Mouse (Mus musculus) bone marrow, adult 2 months (tissue): Measurements from ENCODE around the gene Slc25a10. TPM values are rescaled to one million over a fixed set of nuclear protein-coding genes. Genes with fewer than 3 reads are reported as not detected.

Source experiments
- H3K27ac ChIP-seq: fragments of 200-500 bp; 2 replicates; pipeline ENCODE4 v1.5.1; 2012; ENCODE audit warnings: low read depth, mild to moderate bottlenecking, control low read depth, inconsistent platforms, low read length; ENCODE audit not compliant: control insufficient read depth, poor library complexity, insufficient read depth
- H3K4me1 ChIP-seq: fragments of 200-500 bp; 2 replicates; pipeline ENCODE4 v1.6.1; 2011; ENCODE audit warnings: low read length; ENCODE audit not compliant: control insufficient read depth, insufficient read depth
- H3K4me3 ChIP-seq: fragments of 200-500 bp; replicated peaks from 2 replicates; pipeline ENCODE3; 2011; ENCODE audit warnings: mild to moderate bottlenecking, low read depth, low read length, control low read depth; ENCODE audit not compliant: control insufficient read depth
- CTCF ChIP-seq: fragments of 200-500 bp; IDR thresholded peaks from 2 replicates; pipeline ENCODE4 v1.5.1; 2011; ENCODE audit warnings: low read length, control low read depth; ENCODE audit not compliant: control insufficient read depth, insufficient read depth
- POLR2A ChIP-seq: fragments of 200-500 bp; IDR thresholded peaks from 2 replicates; pipeline ENCODE4 v1.6.1; 2011; ENCODE audit warnings: low read depth, mild to moderate bottlenecking, control low read depth, low read length, borderline replicate concordance; ENCODE audit not compliant: control insufficient read depth
- WGBS: fragments of 180-500 bp; shearing (Covaris S2); methylation state at CpG from one replicate; pipeline ENCODE4 v1.1.7; 2018; 5-methylcytosine and 5-hydroxymethylcytosine counted together
- polyA plus RNA-seq: library from polyadenylated mRNA; stranded (reverse); fragments of >200 nt; gene quantifications from 2 replicates; pipeline ENCODE4 v1.2.4, GENCODE M21; 2011; ENCODE audit warnings: low replicate concordance; ENCODE audit not compliant: missing spikeins, insufficient read depth, insufficient read length

The Slc25a10 gene
- polyA plus RNA-seq: 20.6 and 21.0 TPM in 2 replicates

DNA sequence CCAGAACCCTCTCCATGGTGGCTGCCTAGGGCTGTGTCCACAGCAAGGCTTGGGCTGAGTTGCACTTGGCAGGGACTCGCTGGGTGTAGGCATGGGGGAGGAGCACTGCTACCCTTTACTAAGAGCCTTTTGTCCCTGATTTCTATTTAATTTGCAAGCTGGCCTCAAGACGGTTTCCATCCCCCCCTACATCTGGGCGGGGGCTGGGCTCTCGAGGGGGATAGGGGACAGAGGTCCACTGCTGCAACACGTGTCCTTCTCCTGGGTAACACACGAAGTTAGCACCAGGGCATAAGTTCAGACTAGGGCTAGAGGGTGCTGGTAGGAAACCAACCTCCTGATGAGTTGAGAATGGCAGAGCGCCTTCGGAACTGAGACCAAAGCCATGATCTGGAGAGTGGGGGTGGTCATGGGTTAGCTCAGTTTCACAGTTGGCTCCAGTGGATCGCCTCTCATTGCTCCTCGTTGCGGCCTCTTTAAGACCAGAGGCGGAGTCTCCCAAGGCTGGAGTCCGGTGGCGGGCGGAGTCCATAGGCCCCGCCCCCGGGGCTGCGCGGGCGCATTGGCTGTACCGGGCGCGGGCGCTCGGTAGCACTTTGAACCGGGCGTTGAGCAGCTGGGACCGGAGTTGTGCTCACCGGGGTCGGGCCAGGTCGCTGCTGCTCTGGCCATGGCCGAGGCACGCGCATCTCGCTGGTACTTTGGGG is at the start of gene Slc25a10:
TSS of gene Slc25a10 (plus strand) at position 524 of the 707 bp plus-strand sequence.
- Histone ChIP-seq H3K27ac (peak within 1 kb of the TSS; percentile 70; the same call in 1 of the 2 replicates), H3K4me1 (peaks cover 3% of the 10 kb centered on the region; the same call in 1 of the 2 replicates), H3K4me3 (peak within 1 kb of the TSS; percentile 93)
- WGBS: under 1% methylated on average over 35 of the region's 35 CpGs
- peak; percentile 77 for TF ChIP-seq POLR2A
- TF ChIP-seq CTCF: no peak

DNA sequence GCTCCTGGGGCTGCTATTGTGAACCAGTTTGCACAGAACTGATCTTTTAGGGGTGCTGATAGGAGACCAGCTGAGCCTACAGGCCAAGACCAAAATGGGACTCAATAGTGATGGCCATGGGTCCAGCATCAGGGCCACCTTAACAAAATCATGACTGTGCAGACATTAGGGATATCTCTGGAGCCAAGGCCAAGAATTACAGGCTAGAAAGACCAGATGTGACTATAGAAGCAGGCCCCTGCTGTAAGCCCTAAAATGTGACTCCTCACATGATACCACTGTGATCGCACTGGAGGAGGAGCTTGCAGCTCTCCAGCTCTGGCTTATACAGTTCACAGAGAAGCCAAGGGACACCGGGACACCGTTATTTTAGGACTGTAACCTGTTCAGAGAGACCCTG is 49.3 kb upstream of the Slc25a10 start, which contains the start of gene Tspan10:
TSS of gene Tspan10 (plus strand) at position 301 of the 400 bp plus-strand sequence.
- H3K4me1 ChIP-seq: 0 out of 2 replicates have a peak, but pooled peaks cover 2% of the 10 kb centered on the region
- no peak for TF ChIP-seq POLR2A
- no peak for TF ChIP-seq CTCF
- no peak within 1 kb of the TSS for H3K4me3 ChIP-seq
- H3K27ac ChIP-seq: no peak within 1 kb of the TSS
- WGBS: 88% methylated on average over 3 of the region's 3 CpGs

DNA sequence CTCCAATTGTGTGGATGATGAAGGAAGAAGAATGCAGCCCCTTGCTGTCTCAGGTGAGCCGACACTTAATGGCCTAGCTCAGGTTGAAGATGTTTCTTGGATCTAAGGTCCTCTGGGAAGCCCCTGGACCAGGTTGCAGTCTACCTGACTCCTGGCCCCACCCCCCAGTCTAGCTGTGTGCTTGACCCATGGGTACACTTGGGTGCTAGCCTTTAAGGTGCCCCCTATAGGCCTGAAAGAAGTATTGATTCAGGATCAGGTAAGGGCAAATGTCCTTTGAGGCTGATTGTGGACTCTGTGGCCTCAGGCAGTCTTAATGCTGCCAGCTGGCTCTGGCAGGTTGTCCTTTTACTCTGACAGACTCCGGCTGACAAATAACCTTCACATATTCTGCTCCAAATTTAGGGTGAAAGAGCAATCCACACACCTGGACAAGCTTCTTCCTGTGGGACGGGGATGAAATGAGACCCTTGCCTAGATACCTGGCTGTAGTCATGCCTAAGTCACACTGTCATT is 48.8 kb upstream of the Slc25a10 start:
- H3K4me1 ChIP-seq: 0 out of 2 replicates have a peak, but pooled peaks cover 2% of the 10 kb centered on the region
- no peak overlapping the region for H3K27ac ChIP-seq
- no peak overlapping the region for H3K4me3 ChIP-seq
- WGBS: 85% methylated on average over 3 of the region's 3 CpGs
- TF ChIP-seq CTCF (no peak), POLR2A (no peak)

- 56% methylated on average over 6 of the region's 6 CpGs for WGBS
- TF ChIP-seq POLR2A (no peak), CTCF (no peak)
These were observed 47.5 kb upstream of the Slc25a10 start for GRCm38 (mm10) chr11:120444106-120444505.

DNA sequence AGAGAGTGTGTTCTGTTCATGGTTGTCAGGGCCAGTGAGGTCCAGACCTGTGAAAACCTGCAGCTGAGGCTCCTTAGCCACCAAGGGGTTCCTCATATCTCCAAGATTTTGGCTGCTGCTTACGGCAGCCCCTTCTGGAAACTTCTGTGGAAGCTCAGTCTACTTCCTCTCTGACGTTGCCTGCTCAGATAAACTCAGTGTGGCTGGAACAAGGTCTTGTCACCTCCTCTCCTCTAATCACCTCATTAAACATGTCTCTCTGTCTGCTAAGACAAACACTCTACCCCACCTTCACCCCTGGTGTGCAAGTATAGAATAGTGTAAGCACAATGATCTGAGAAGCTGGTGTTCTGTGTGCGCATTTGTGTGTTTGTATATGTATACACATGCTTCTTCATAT is 46.2 kb upstream of the Slc25a10 start:
- H3K27ac ChIP-seq: no peak overlapping the region
- no peaks in the 10 kb centered on the region for H3K4me1 ChIP-seq
- no peak overlapping the region for H3K4me3 ChIP-seq
- WGBS: 54% methylated on average over 3 of the region's 3 CpGs
- no peak for TF ChIP-seq CTCF
- TF ChIP-seq POLR2A: no peak

More at GRCm38 (mm10) chr11:120444106-120444505, 47.5 kb upstream of the Slc25a10 start:
- 0 out of 2 replicates have a peak, but pooled peaks cover 2% of the 10 kb centered on the region for H3K4me1 ChIP-seq
- H3K4me3 ChIP-seq: no peak overlapping the region
- no peak overlapping the region for H3K27ac ChIP-seq

DNA sequence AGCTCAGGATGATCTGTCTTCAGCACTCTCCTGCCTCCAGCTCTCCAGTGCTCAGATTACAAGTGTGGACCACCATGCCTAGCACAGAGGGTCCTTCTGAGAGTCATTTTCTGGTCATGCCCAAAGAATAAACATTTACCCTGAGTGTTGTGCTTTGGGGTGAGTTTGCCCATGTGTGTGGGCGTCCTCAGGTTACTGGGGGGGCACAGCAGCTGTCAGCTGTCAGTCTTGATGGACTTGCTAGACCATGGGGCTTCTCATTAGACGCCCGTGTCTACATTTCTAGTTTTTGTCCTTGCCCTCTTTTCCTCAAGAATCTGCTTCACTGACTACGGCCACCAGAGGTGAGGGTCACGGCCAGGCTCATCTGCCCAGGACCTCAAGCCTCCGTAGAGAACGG is 44.5 kb upstream of the Slc25a10 start:
- Histone ChIP-seq H3K4me1 (peaks cover 4% of the 10 kb centered on the region), H3K4me3 (no peak overlapping the region), H3K27ac (no peak overlapping the region)
- TF ChIP-seq POLR2A: no peak
- TF ChIP-seq CTCF: no peak
- WGBS: 88% methylated on average over 7 of the region's 7 CpGs

- TF ChIP-seq CTCF (no peak), POLR2A (no peak)
- H3K4me1 ChIP-seq: peaks cover 10% of the 10 kb centered on the region
- H3K4me3 ChIP-seq: no peak overlapping the region
- WGBS: 85% methylated on average over 3 of the region's 3 CpGs
- no peak overlapping the region for H3K27ac ChIP-seq
These were observed 39.4 kb upstream of the Slc25a10 start for GRCm38 (mm10) chr11:120452246-120452645.

DNA sequence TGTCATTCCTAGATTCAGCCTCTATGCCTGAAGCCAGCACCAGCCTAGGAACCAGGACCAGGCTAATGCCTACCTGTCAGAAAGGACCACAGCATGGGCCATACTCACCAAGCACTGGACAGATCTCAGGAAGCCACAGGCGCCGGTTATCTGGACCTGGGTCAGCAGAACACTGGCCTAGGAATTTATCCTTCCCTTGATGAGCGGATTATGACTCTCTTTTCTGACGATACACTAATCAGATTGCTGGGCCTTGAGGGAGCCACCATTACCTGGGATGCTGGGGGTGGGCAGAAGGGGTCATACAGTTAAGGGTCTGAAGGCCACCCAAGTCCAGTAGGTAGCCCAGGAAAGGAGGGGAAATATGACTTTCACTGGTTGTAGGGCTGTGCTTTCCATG is 38.3 kb upstream of the Slc25a10 start, which contains the start of gene Pde6g:
TSS of gene Pde6g (minus strand) at position 195 of the 400 bp plus-strand sequence.
- TF ChIP-seq CTCF (no peak), POLR2A (no peak)
- H3K27ac ChIP-seq: no peak within 1 kb of the TSS
- no peak within 1 kb of the TSS for H3K4me3 ChIP-seq
- WGBS: 88% methylated on average over 4 of the region's 4 CpGs
- H3K4me1 ChIP-seq: peaks cover 12% of the 10 kb centered on the region

GRCm38 (mm10) chr11:120454965-120455364 is 36.7 kb upstream of the Slc25a10 start:
- peaks cover 12% of the 10 kb centered on the region for H3K4me1 ChIP-seq
- 89% methylated on average over 4 of the region's 4 CpGs for WGBS
- no peak for TF ChIP-seq CTCF
- TF ChIP-seq POLR2A: no peak
- H3K4me3 ChIP-seq: no peak overlapping the region
- no peak overlapping the region for H3K27ac ChIP-seq
